Mouse (Mus musculus) mouse trophoblast stem cell (cell line): ENCODE data around the gene Smc3.

Experiments
- in situ Hi-C, 2 experiments: fragments of 300-500 bp; cut with MseI, MboI; formaldehyde crosslinking; loops; 2 replicates in 1 of 2; 3 replicates in 1 of 2; pipeline ENCODE4 v1.15.1; 2025

The Smc3 gene

GRCm38 (mm10) chr19:53690816-53691215 lies 90.6 kb downstream of the Smc3 start:
- in situ Hi-C loops, result no loop called here

GRCm38 (mm10) chr19:53694020-53694419 lies 93.8 kb downstream of the Smc3 start:
- in situ Hi-C loops, result no loop called here
